Mouse (Mus musculus) limb, embryonic 13.5 days (tissue): ENCODE measurements around the gene Herc4. TPM values are rescaled to one million over a fixed set of nuclear protein-coding genes. Genes with fewer than 3 reads are reported as not detected.

Experiments
- ATAC-seq: fragments of 200-750 bp; cut with Nextera tagmentation; 2 replicates; pipeline ENCODE4 v1.8.0; 2017; ENCODE audit warnings: low read depth, moderate number of reproducible peaks, moderate TSS enrichment; ENCODE audit not compliant: low FRiP score
- H3K27ac ChIP-seq: fragments of 300-500 bp; sonication (generic); 2 replicates; pipeline ENCODE4 v1.5.1; 2015; ENCODE audit warnings: inconsistent platforms, mild to moderate bottlenecking, moderate library complexity
- H3K27me3 ChIP-seq: fragments of 300-500 bp; sonication (generic); 2 replicates; pipeline ENCODE4 v1.6.1; 2015; ENCODE audit warnings: mild to moderate bottlenecking, inconsistent platforms
- H3K36me3 ChIP-seq: fragments of 300-500 bp; sonication (generic); 2 replicates; pipeline ENCODE4 v1.6.1; 2015; ENCODE audit warnings: inconsistent platforms, mild to moderate bottlenecking, moderate library complexity
- H3K4me1 ChIP-seq: fragments of 300-500 bp; sonication (generic); 2 replicates; pipeline ENCODE4 v1.6.1; 2015; ENCODE audit warnings: inconsistent platforms
- H3K4me2 ChIP-seq: fragments of 300-500 bp; sonication (generic); replicated peaks from 2 replicates; pipeline ENCODE4 v1.6.1; 2015; ENCODE audit warnings: inconsistent platforms, mild to moderate bottlenecking, moderate library complexity
- H3K4me3 ChIP-seq: fragments of 300-500 bp; sonication (generic); 2 replicates; pipeline ENCODE4 v1.5.1; 2015; ENCODE audit warnings: moderate library complexity, mild to moderate bottlenecking, inconsistent platforms
- H3K9ac ChIP-seq: fragments of 300-500 bp; sonication (generic); 2 replicates; pipeline ENCODE4 v1.6.1; 2015; ENCODE audit warnings: mild to moderate bottlenecking, inconsistent platforms
- H3K9me3 ChIP-seq: fragments of 300-500 bp; sonication (generic); 2 replicates; pipeline ENCODE4 v1.6.1; 2016; ENCODE audit warnings: inconsistent platforms
- WGBS: fragments of 180-500 bp; shearing (Covaris S2); methylation state at CpG from one replicate; pipeline ENCODE4 v1.1.7; 2015; 5-methylcytosine and 5-hydroxymethylcytosine counted together
- polyA plus RNA-seq: library from polyadenylated mRNA; unstranded; fragments of >200 nt; fragmentation: Nextera tagmentation; extraction: Ambion mirVana; gene quantifications from 2 replicates; pipeline ENCODE4 v1.2.1, GENCODE M21; 2015

Gene Herc4
- 37.8 and 38.7 TPM in 2 replicates for polyA plus RNA-seq

GRCm38 (mm10) chr10:63243493-63244054, at the start of gene Herc4:
TSS of gene Herc4 (plus strand) at chr10:63243810.
- Histone ChIP-seq H3K4me2 (peak within 1 kb of the TSS; percentile 71), H3K36me3 (0 out of 2 replicates have a peak, but pooled peaks cover 4% of the 10 kb centered on the region), H3K4me1 (peaks cover 17% of the 10 kb centered on the region), H3K9me3 (no peaks in the 10 kb centered on the region), H3K4me3 (peak within 1 kb of the TSS; percentile 99), H3K9ac (peak within 1 kb of the TSS; percentile 96), H3K27me3 (no peaks in the 10 kb centered on the region), H3K27ac (peak within 1 kb of the TSS; percentile 98)
- peak; percentile 99 for ATAC-seq
- WGBS, result 0% methylated on average over 41 of the region's 44 CpGs

- H3K9ac ChIP-seq, result no peak overlapping the region
- no peak overlapping the region for H3K27ac ChIP-seq
- H3K9me3 ChIP-seq, result no peaks in the 10 kb centered on the region
- no peaks in the 10 kb centered on the region for H3K36me3 ChIP-seq
- H3K27me3 ChIP-seq, result no peaks in the 10 kb centered on the region
- no peak overlapping the region for H3K4me2 ChIP-seq
- WGBS, result 63% methylated on average over 4 of the region's 4 CpGs
- H3K4me3 ChIP-seq, result no peak overlapping the region
- no peak for ATAC-seq
- H3K4me1 ChIP-seq, result no peaks in the 10 kb centered on the region
These were observed 44.6 kb upstream of the Herc4 start for GRCm38 (mm10) chr10:63199008-63199407.

GRCm38 (mm10) chr10:63201534-63201933, 42.1 kb upstream of the Herc4 start:
- no peak for ATAC-seq
- H3K9me3 ChIP-seq, result no peaks in the 10 kb centered on the region
- H3K27me3 ChIP-seq, result no peaks in the 10 kb centered on the region
- no peak overlapping the region for H3K9ac ChIP-seq
- no peak overlapping the region for H3K27ac ChIP-seq
- no peak overlapping the region for H3K4me2 ChIP-seq
- 79% methylated on average over 8 of the region's 8 CpGs for WGBS
- no peaks in the 10 kb centered on the region for H3K36me3 ChIP-seq
- no peaks in the 10 kb centered on the region for H3K4me1 ChIP-seq
- H3K4me3 ChIP-seq, result no peak overlapping the region

GRCm38 (mm10) chr10:63203002-63203401, 40.6 kb upstream of the Herc4 start:
- Histone ChIP-seq H3K9ac (no peak overlapping the region), H3K4me3 (no peak overlapping the region), H3K4me2 (no peak overlapping the region), H3K27me3 (no peaks in the 10 kb centered on the region), H3K36me3 (no peaks in the 10 kb centered on the region), H3K27ac (no peak overlapping the region), H3K9me3 (no peaks in the 10 kb centered on the region), H3K4me1 (no peaks in the 10 kb centered on the region)
- WGBS, result 68% methylated on average over 3 of the region's 3 CpGs
- peak; percentile 54; the same call in 1 of the 2 replicates for ATAC-seq

GRCm38 (mm10) chr10:63203728-63204127, 39.9 kb upstream of the Herc4 start, which contains the start of gene Mypn:
TSS of gene Mypn (minus strand) at chr10:63203952.
- Histone ChIP-seq H3K9ac (no peak within 1 kb of the TSS), H3K9me3 (no peaks in the 10 kb centered on the region), H3K4me1 (no peaks in the 10 kb centered on the region), H3K27me3 (no peaks in the 10 kb centered on the region), H3K36me3 (no peaks in the 10 kb centered on the region), H3K4me3 (no peak within 1 kb of the TSS), H3K27ac (no peak within 1 kb of the TSS), H3K4me2 (no peak within 1 kb of the TSS)
- WGBS, result 81% methylated on average over 15 of the region's 15 CpGs
- ATAC-seq, result no peak

GRCm38 (mm10) chr10:63208871-63209270, 34.7 kb upstream of the Herc4 start:
- Histone ChIP-seq H3K9me3 (no peaks in the 10 kb centered on the region), H3K9ac (no peak overlapping the region), H3K4me1 (no peaks in the 10 kb centered on the region), H3K4me2 (no peak overlapping the region), H3K4me3 (no peak overlapping the region), H3K27ac (no peak overlapping the region), H3K27me3 (no peaks in the 10 kb centered on the region), H3K36me3 (no peaks in the 10 kb centered on the region)
- 52% methylated on average over 6 of the region's 6 CpGs for WGBS
- no peak for ATAC-seq

- Histone ChIP-seq H3K36me3 (no peaks in the 10 kb centered on the region), H3K4me1 (no peaks in the 10 kb centered on the region), H3K27ac (no peak overlapping the region), H3K9me3 (no peaks in the 10 kb centered on the region), H3K4me2 (no peak overlapping the region), H3K27me3 (no peaks in the 10 kb centered on the region), H3K4me3 (no peak overlapping the region), H3K9ac (no peak overlapping the region)
- ATAC-seq, result no peak
- 75% methylated on average over 7 of the region's 7 CpGs for WGBS
These were observed 22.4 kb upstream of the Herc4 start for GRCm38 (mm10) chr10:63221081-63221783.

GRCm38 (mm10) chr10:63224341-63224740, 19.3 kb upstream of the Herc4 start:
- WGBS, result 66% methylated on average over 12 of the region's 12 CpGs
- H3K9ac ChIP-seq, result no peak overlapping the region
- no peak overlapping the region for H3K27ac ChIP-seq
- no peaks in the 10 kb centered on the region for H3K36me3 ChIP-seq
- no peak overlapping the region for H3K4me3 ChIP-seq
- no peak overlapping the region for H3K4me2 ChIP-seq
- no peaks in the 10 kb centered on the region for H3K9me3 ChIP-seq
- H3K4me1 ChIP-seq, result no peaks in the 10 kb centered on the region
- ATAC-seq, result no peak
- H3K27me3 ChIP-seq, result no peaks in the 10 kb centered on the region

GRCm38 (mm10) chr10:63230266-63230665, 13.3 kb upstream of the Herc4 start:
- no peak overlapping the region for H3K27ac ChIP-seq
- H3K4me1 ChIP-seq, result no peaks in the 10 kb centered on the region
- no peaks in the 10 kb centered on the region for H3K27me3 ChIP-seq
- no peak overlapping the region for H3K4me3 ChIP-seq
- H3K9me3 ChIP-seq, result 0 out of 2 replicates have a peak, but pooled peaks cover 2% of the 10 kb centered on the region
- no peak for ATAC-seq
- H3K9ac ChIP-seq, result no peak overlapping the region
- 85% methylated on average over 7 of the region's 7 CpGs for WGBS
- H3K36me3 ChIP-seq, result no peaks in the 10 kb centered on the region
- H3K4me2 ChIP-seq, result no peak overlapping the region

GRCm38 (mm10) chr10:63230854-63231253, 12.8 kb upstream of the Herc4 start:
- Histone ChIP-seq H3K36me3 (no peaks in the 10 kb centered on the region), H3K9me3 (0 out of 2 replicates have a peak, but pooled peaks cover 2% of the 10 kb centered on the region), H3K4me1 (no peaks in the 10 kb centered on the region), H3K27me3 (no peaks in the 10 kb centered on the region), H3K4me2 (no peak overlapping the region), H3K9ac (no peak overlapping the region), H3K27ac (no peak overlapping the region), H3K4me3 (no peak overlapping the region)
- WGBS, result 26% methylated on average over 3 of the region's 5 CpGs
- ATAC-seq, result no peak

- no peak for ATAC-seq
- H3K27ac ChIP-seq, result no peak overlapping the region
- no peaks in the 10 kb centered on the region for H3K4me1 ChIP-seq
- H3K4me3 ChIP-seq, result no peak overlapping the region
- H3K9ac ChIP-seq, result no peak overlapping the region
- H3K4me2 ChIP-seq, result no peak overlapping the region
- WGBS, result 75% methylated on average over 5 of the region's 5 CpGs
- no peaks in the 10 kb centered on the region for H3K27me3 ChIP-seq
- H3K36me3 ChIP-seq, result no peaks in the 10 kb centered on the region
- 0 out of 2 replicates have a peak, but pooled peaks cover 2% of the 10 kb centered on the region for H3K9me3 ChIP-seq
These were observed 12.0 kb upstream of the Herc4 start for GRCm38 (mm10) chr10:63231630-63232029.

- 70% methylated on average over 5 of the region's 5 CpGs for WGBS
These were observed 9.5 kb upstream of the Herc4 start for GRCm38 (mm10) chr10:63234133-63234532.

More at GRCm38 (mm10) chr10:63234133-63234532, 9.5 kb upstream of the Herc4 start:
- H3K27ac ChIP-seq, result no peak overlapping the region
- no peak overlapping the region for H3K9ac ChIP-seq
- ATAC-seq, result no peak
- no peak overlapping the region for H3K4me2 ChIP-seq
- H3K9me3 ChIP-seq, result 0 out of 2 replicates have a peak, but pooled peaks cover 2% of the 10 kb centered on the region
- H3K36me3 ChIP-seq, result no peaks in the 10 kb centered on the region
- no peak overlapping the region for H3K4me3 ChIP-seq
- no peaks in the 10 kb centered on the region for H3K27me3 ChIP-seq
- H3K4me1 ChIP-seq, result no peaks in the 10 kb centered on the region
